Mouse (Mus musculus) brain, embryonic 14.5 days (tissue): ENCODE measurements around the gene Lmf1. TPM values are rescaled to one million over a fixed set of nuclear protein-coding genes. Genes with fewer than 3 reads are reported as not detected.

Experiments used
- DNase-seq: peaks from one replicate; pipeline ENCODE4 v3.0.0-alpha.2; 2011; ENCODE audit warnings: low read depth
- CTCF ChIP-seq: fragments of 200-500 bp; IDR thresholded peaks from 2 replicates; pipeline ENCODE4 v1.5.1; 2012; ENCODE audit warnings: inconsistent platforms, mild to moderate bottlenecking, moderate library complexity, borderline replicate concordance; ENCODE audit not compliant: insufficient read depth, insufficient read length; ENCODE audit errors: extremely low read depth
- POLR2A ChIP-seq: fragments of 200-500 bp; IDR thresholded peaks from 2 replicates; pipeline ENCODE4 v1.6.1; 2012; ENCODE audit warnings: mild to moderate bottlenecking, inconsistent platforms, borderline replicate concordance; ENCODE audit not compliant: poor library complexity, insufficient read depth, insufficient read length, severe bottlenecking; ENCODE audit errors: extremely low read depth
- polyA plus RNA-seq: library from polyadenylated mRNA; depleted of rRNA; stranded (reverse); fragments of >200 nt; gene quantifications from 2 replicates; pipeline ENCODE4 v1.2.3, GENCODE M21; 2012

Lmf1 gene
- polyA plus RNA-seq, 1 experiment = 16.0 TPM

DNA sequence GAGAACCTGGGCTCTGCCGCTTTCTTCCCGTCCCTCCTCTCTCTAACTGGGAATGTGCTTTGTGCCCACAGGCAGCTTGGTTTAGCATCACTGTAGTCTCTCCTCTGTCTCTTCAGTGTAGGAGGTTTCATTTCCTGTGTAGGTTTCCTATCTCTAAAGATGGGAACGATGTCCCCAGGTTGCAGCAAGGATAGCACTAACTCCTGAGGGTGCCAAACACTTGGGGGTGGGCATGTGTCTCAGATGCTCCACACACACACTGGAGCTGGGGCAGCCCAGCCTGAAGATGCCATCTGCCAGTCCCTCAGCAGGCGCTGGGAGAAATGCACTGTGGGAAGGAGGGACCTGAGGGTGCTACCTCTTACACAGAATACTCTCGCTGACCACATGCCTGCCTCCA is 56.9 kb downstream of the Lmf1 start:
- no peak for TF ChIP-seq CTCF
- no peak for TF ChIP-seq POLR2A
- DNase-seq = no peak

DNA sequence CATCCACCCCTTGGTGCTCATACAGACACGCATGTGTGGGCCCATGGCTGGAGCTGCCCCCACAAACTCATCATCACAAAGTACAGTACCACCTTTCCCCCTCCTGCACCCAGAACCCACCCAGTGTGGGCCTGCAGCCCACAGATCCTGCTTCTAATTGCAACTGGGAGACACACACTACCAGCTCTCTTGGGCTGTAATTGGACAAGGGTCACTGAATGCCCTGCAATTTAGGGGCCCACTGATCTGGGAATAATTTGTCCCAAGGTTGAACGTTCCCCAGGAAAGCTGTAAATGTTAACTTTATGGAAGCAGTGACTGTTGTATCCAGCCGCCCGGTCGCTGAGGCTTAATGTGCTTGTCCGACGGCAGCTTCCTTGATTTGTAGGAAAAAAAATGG is 59.1 kb downstream of the Lmf1 start:
- no peak for DNase-seq
- TF ChIP-seq POLR2A (no peak), CTCF (no peak)

DNA sequence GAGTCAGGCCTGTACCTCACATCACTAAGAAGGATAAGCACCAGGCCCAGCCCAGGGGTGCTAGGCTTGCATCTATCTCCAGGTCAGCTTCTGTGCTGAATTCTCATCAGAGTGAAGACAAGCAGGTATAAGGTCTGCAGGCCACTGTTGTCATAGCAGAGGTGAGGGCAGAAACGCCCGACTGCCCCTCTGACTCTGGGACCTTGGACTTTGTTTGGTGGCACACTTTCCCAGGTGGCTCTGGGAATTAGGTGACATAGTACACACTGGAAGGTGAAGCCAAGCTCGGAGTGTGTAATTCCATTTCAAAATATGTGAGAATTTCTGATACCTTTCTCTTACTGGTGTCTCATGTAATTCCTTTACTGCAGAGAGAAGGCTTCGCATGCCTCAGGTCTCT is 59.6 kb downstream of the Lmf1 start:
- DNase-seq = no peak
- no peak for TF ChIP-seq CTCF
- TF ChIP-seq POLR2A = no peak

DNA sequence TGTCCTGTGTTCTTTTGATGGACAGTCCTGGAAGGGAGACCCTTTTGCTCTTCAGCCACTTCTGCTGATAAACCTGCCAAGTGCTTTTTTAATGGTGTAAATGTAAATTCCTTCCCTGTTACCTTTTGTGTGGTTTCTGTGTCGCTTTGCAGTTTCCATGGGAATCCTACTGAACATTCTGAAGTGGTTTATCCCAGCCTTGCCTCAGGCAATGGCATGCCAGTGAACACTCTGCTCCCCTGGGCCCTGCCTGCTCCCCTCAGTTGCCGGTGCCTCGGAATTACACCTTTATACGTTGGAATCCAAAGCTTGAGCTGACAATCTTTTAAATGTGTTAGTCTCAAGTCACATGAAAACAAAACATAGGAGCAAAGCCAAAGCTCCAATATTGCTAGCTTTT is 62.1 kb downstream of the Lmf1 start:
- peak; percentile 67 for DNase-seq
- no peak for TF ChIP-seq POLR2A
- no peak for TF ChIP-seq CTCF

DNA sequence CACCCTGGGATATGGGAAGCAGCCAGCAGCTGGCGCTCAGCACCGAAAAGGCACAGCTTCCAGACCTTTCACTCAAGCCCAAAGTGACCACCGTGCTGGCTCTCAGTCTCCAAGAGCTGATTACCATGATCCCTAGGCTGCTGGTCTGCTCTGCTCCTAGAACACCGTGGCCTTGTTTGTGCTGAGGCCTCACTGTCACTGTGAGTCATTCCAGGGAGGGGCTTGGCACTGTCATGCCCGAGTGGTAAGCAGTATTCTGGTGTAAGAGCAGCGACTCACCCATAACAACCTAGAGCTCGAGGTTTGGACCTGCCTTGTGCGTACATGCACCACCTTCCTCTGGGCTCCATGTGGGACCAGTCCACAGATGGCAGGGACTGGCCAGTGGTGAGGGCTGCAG is 63.1 kb downstream of the Lmf1 start:
- DNase-seq = no peak
- TF ChIP-seq CTCF = no peak
- no peak for TF ChIP-seq POLR2A

DNA sequence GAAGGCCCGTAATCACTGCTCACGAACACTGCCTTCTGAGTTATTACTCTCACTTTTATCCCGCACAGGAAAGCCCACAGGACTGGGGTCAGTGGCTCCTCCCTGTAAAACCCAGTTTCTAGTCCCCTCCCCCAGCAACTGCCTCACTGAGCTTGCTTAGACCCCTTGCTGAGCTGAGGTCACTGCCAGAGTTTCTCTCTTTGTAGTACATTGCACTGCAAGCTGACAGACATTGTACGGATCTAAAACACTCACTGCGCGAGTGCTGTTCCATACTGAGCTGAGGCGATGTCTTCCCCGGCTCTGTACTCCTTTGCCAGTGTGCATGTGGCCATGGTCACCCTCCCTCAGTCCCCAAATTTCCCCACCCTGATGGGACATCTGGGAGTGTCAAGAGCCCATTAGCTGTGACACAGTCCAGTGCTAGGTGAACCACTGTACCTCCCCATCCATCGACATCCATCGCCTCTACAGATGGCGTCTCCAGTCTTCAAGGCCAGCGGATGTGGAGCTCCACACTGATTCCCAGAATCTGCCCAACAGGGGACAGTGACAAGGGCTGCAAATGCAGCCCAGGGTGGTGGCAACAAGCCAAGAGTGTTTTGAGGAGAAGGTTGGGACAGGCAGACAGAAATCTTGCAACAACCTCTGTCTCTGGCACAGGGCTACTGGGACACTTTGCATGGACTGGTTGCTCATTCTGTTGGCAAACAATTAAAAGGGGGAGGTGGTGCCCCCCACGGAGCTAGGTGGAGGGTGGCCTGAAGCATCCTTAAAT is 64.8 kb downstream of the Lmf1 start:
- TF ChIP-seq CTCF (no peak), POLR2A (no peak)
- peak; percentile 66 for DNase-seq

DNA sequence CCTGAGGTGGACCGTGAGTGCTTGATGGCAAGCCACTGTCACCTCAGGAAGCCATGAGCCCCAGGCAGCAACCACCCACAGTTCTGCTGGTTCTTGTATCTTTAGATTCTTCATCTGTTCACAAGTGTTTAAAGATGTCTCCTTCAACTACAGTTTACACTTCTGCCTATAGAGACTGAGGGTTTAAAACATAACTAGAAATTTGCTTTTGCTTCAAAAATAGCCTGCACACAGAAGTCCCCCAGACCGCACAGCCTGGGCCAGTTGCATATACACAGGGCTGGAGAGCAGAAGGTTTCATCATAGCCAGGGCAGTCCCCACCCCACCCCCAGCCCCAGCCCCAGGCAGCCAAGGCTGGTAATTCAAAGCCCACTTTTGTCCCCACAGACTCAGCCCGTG is 65.9 kb downstream of the Lmf1 start:
- TF ChIP-seq CTCF (no peak), POLR2A (no peak)
- DNase-seq = no peak

DNA sequence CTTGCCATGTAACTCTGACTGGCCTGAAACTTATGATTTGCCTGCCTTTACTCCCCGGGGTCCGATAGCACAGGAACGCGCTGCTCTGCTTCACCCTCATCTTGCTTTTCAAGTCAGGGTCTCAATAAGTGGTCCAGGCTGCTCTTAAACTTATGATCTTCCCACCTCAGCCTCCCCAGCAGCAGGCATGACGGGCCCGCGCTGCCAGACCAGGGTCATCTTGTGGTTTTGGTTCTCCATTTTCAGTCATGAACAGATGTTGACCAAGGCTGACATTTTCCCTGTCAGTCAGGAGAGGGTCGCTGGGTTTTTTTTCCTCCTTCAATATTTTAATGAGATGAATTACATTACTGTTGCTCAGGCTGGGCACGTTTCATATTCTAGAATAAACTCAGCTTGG is 66.8 kb downstream of the Lmf1 start:
- DNase-seq = no peak
- TF ChIP-seq POLR2A = no peak
- TF ChIP-seq CTCF = no peak

DNA sequence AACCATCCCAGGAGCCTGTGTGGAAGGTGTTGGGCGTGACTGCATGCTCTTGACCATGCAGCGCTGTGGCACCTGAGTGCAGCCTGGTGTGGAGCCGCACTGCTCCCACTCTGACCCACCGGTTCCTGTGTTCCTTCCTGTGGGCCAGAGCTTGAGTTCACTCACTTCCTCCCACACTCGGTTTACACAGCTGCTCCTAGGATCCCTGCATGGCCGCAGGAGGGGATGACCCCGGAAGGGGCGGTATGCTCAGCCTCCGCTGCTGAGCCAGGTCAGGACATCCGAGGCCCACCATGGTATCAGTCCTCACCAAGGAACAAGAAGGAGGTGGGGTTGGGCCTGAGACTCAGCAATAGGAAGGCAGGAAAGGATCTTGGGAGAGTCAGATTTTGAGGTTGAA is 69.0 kb downstream of the Lmf1 start:
- no peak for TF ChIP-seq POLR2A
- no peak for TF ChIP-seq CTCF
- DNase-seq = no peak

DNA sequence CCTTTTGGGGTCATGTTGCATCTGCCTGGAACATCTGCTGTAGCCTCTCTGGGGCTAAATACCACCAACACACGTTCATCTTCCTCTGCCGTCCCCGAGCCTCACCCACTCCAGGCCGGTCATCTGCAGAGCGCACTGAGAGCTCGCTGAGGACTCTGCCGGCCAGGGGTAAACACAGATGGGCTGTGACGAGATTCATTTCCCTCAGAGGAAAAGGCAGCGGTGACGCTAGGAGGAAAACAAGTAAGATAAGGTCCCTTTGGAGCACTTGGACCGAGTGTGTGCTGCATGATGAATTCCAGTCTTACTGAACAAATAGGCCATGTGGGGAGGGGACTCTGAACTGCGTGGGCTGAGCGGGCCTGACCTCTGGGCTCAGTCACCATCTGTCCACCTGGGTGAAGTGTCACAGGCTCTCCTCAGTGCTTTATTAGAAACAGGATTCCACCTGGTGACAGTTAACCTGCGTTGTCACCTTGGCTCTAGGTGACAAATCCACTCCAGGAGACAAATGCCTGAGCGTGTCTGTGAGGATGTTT is 69.9 kb downstream of the Lmf1 start:
- TF ChIP-seq POLR2A = no peak
- no peak for TF ChIP-seq CTCF
- DNase-seq = no peak

DNA sequence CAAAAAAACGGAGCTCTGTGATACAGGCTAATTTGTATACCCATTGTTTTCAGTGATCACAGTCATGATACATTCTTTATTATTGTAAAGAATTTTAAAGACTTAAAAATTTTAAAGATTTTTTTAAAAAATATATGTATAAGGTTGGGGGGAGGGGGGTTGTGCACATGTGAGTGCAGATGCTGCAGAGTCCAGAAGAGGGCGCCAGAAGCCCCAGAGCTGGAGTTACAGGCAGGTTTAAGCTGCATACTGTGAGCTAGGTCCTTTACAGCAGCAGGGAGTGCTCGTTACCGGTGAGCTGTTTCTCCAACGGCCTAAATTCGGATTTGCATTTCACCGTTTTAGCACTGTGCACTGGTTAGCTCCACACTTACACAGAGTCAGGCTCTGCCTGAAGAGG is 71.8 kb downstream of the Lmf1 start:
- no peak for DNase-seq

DNA sequence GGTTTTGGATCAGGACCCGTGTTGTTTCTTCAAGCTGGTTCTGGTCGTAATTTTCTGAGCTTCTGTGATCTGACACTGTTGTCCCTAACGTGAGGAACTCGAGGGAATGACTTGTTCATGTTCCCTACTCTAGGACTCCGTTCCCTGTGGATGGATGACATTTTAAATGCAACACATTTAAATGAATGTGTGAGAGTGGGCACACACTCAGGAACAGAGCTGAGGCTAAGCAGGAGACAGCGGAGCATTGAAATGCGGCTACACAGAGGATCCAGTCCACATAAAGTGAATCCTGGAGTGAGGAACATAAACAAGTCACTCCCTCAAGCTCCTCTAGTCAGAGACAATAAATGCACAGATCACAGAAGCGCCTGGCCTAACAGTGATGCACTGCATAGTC is 73.4 kb downstream of the Lmf1 start:
- TF ChIP-seq CTCF (no peak), POLR2A (no peak)
- DNase-seq = no peak

More for the DNA sequence above, 71.8 kb downstream of the Lmf1 start:
- TF ChIP-seq CTCF (peak; percentile 21; the same call in 1 of the 2 replicates), POLR2A (no peak)
